ENCODE assay signal across 9 mouse cellular contexts in the genomic region with DNA sequence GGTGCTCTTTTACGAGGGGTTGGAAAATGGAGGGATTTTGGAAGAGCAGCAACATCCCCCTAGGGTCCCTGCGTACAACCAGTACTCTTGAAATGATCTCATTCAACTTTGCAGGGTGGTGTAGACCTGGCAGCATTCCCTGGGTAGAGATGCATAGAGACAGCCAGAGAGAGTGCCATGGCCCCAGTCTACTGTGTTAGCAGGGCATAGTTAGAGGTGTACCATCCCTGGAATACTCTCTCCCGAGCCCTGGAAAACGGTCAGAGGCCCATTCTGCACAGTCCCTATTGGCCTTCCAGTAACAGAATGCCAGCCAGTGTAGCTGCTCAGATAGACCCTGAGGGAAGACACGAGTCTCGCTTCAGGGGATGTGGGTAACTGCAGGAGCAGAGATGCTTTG. TPM values are rescaled to one million over a fixed set of nuclear protein-coding genes. Genes with fewer than 3 reads are reported as not detected.
DNase-seq lines count a peak whose midpoint lies in the region; ATAC-seq and TF ChIP-seq lines count a peak whose summit lies in the region.
"Had no signal": no experiment of that assay in that cellular context is flagged by ENCODE, and none has a peak within 500 bp of the region (broad histone marks: within the 10 kb centered on the region; RNA-seq: fewer than 3 reads in every experiment).

No protein-coding gene starts in this region.

- TF ChIP-seq RAD21 in CH12.LX (IDR thresholded peaks at IDR 0.05; ENCODE audit: low read depth, low read length), result no peak

- TF ChIP-seq CTCF in gastrocnemius, adult 2 months (IDR thresholded peaks at IDR 0.05), result no peak
- no peak for TF ChIP-seq CTCF in CH12.LX (conservative IDR thresholded peaks at IDR 0.05 in 1 of 2, IDR thresholded peaks at IDR 0.05 in 1 of 2; ENCODE audit: low read depth in 2 of 2, low read length in 2 of 2)

- H3K27ac ChIP-seq in gastrocnemius, adult 2 months, result peak overlapping the region; percentile 87
- no peak overlapping the region for H3K27ac ChIP-seq in CH12.LX (ENCODE audit: insufficient read depth, low read depth)
- no peak overlapping the region for H3K27ac ChIP-seq in forebrain, embryonic 15.5 days (replicated peaks)
- H3K27ac ChIP-seq in liver, embryonic 13.5 days, result no peak overlapping the region

- in situ Hi-C loops in CH12.LX (cut with MboI; ENCODE audit: low pct_ligation_motif_present, low pct_unique_long_range_greater_than_20kb, low sequenced_read_pairs), result no loop called here

- no peaks in the 10 kb centered on the region for H3K36me3 ChIP-seq in CH12.LX (replicated peaks in 1 of 2; ENCODE audit: control insufficient read depth in 1 of 2, insufficient read depth in 1 of 2, low read length in 1 of 2)
- H3K36me3 ChIP-seq in forebrain, embryonic 15.5 days, result no peaks in the 10 kb centered on the region
- H3K36me3 ChIP-seq in liver, embryonic 13.5 days, result no peaks in the 10 kb centered on the region

- intact Hi-C loops in gastrocnemius, adult 2 months (cut with DNase I), result no loop called here

- dilution Hi-C loops in CH12.LX (cut with MboI; ENCODE audit: extremely low pct_ligation_motif_present, extremely low pct_unique_long_range_greater_than_20kb, low sequenced_read_pairs), result no loop called here

- WGBS in forebrain, embryonic 15.5 days, result 43% methylated on average over 6 of the region's 6 CpGs
- 56% methylated on average over 6 of the region's 6 CpGs for WGBS in liver, embryonic 13.5 days (ENCODE audit: insufficient replicate concordance)

- H3K4me2 ChIP-seq in CH12.LX (ENCODE audit: insufficient read depth, low read depth, poor library complexity, severe bottlenecking), result peak overlapping the region; percentile 92; the same call in 1 of the 2 replicates
- peak overlapping the region; percentile 81 for H3K4me2 ChIP-seq in forebrain, embryonic 15.5 days (replicated peaks)
- peak overlapping the region; percentile 73 for H3K4me2 ChIP-seq in liver, embryonic 13.5 days

- no peak for TF ChIP-seq EP300 in CH12.LX (IDR thresholded peaks at IDR 0.05; ENCODE audit: low read length)

- H3K4me3 ChIP-seq in gastrocnemius, adult 2 months, result peak overlapping the region; percentile 94
- peak overlapping the region in 2 of 3 experiments; percentile 16 to 66 for H3K4me3 ChIP-seq in CH12.LX (replicated peaks in 1 of 3; ENCODE audit: low read depth in 2 of 3, low read length in 2 of 3, poor library complexity in 1 of 3)
- H3K4me3 ChIP-seq in forebrain, embryonic 15.5 days, result peak overlapping the region; percentile 72
- peak overlapping the region; percentile 61 for H3K4me3 ChIP-seq in liver, embryonic 13.5 days (replicated peaks)

- H3K9ac ChIP-seq in CH12.LX (ENCODE audit: insufficient read depth, low read depth), result no peak overlapping the region
- peak overlapping the region; percentile 68 for H3K9ac ChIP-seq in forebrain, embryonic 15.5 days (replicated peaks)
- no peak overlapping the region for H3K9ac ChIP-seq in liver, embryonic 13.5 days

- no peak for TF ChIP-seq POLR2A in CH12.LX (IDR thresholded peaks at IDR 0.05; ENCODE audit: low read depth, low read length)

- DNase-seq in gastrocnemius, adult 2 months, result no peak
- DNase-seq in gastrocnemius, postnatal 4 days (ENCODE audit: low spot score in 2 of 2), result no peak
- DNase-seq in CH12.LX (ENCODE audit: extremely low read depth), result no peak
- DNase-seq in liver, embryonic 13.5 days, result no peak
- no peak for DNase-seq in spleen, postnatal 14 days (ENCODE audit: low spot score in 2 of 2)
- DNase-seq in thymus, adult 18-20 months, result no peak

- no peaks in the 10 kb centered on the region for H3K27me3 ChIP-seq in CH12.LX (replicated peaks)
- H3K27me3 ChIP-seq in forebrain, embryonic 15.5 days, result no peaks in the 10 kb centered on the region
- peaks cover 45% of the 10 kb centered on the region for H3K27me3 ChIP-seq in liver, embryonic 13.5 days

- no peaks in the 10 kb centered on the region for H3K9me3 ChIP-seq in CH12.LX (replicated peaks; ENCODE audit: low read length)
- no peaks in the 10 kb centered on the region for H3K9me3 ChIP-seq in forebrain, embryonic 15.5 days
- no peaks in the 10 kb centered on the region for H3K9me3 ChIP-seq in liver, embryonic 13.5 days (replicated peaks)

- ATAC-seq in forebrain, embryonic 15.5 days (replicated peaks), result peak; percentile 23; the same call in 1 of the 2 replicates
- no peak for ATAC-seq in liver, embryonic 13.5 days (ENCODE audit: low read depth)
- no peak for ATAC-seq in CD4-positive, CD25-positive, alpha-beta regulatory T cell, adult 4 months

- H3K4me1 ChIP-seq in CH12.LX (ENCODE audit: control insufficient read depth in 1 of 2, insufficient read depth in 2 of 2), result peaks cover 5 to 59% of the 10 kb centered on the region in 2 experiments; a peak in 3 of 4 replicates
- H3K4me1 ChIP-seq in forebrain, embryonic 15.5 days, result peaks cover 19% of the 10 kb centered on the region
- peaks cover 16% of the 10 kb centered on the region for H3K4me1 ChIP-seq in liver, embryonic 13.5 days (replicated peaks)

- H3K79me2 ChIP-seq in CH12.LX (replicated peaks; ENCODE audit: control insufficient read depth, extremely low read depth, insufficient read depth, poor library complexity, severe bottlenecking), result no peaks in the 10 kb centered on the region

TF ChIP-seq in CH12.LX, 34 proteins besides CTCF, POLR2A, EP300 and RAD21:
- no peak for TF ChIP-seq POLR2AphosphoS2 (IDR thresholded peaks at IDR 0.05; ENCODE audit: low read depth, low read length)
- no peak for TF ChIP-seq NELFE (IDR thresholded peaks at IDR 0.05; ENCODE audit: low read depth, low read length)
- no peak for TF ChIP-seq E2F4 (IDR thresholded peaks at IDR 0.05; ENCODE audit: insufficient replicate concordance, low read depth, low read length)
- TF ChIP-seq ZNF384 (IDR thresholded peaks at IDR 0.05; ENCODE audit: low read depth, low read length), result no peak
- TF ChIP-seq MXI1 (IDR thresholded peaks at IDR 0.05; ENCODE audit: low read depth, low read length), result no peak
- no peak for TF ChIP-seq NRF1 (IDR thresholded peaks at IDR 0.05; ENCODE audit: low read depth, low read length)
- TF ChIP-seq BHLHE40 (IDR thresholded peaks at IDR 0.05; ENCODE audit: low read depth, low read length), result no peak
- TF ChIP-seq MAX (IDR thresholded peaks at IDR 0.05; ENCODE audit: low read length), result no peak
- TF ChIP-seq UBTF (IDR thresholded peaks at IDR 0.05; ENCODE audit: low read depth, low read length), result no peak
- no peak for TF ChIP-seq SMC3 (IDR thresholded peaks at IDR 0.05; ENCODE audit: low read depth, low read length)
- no peak for TF ChIP-seq TCF12 (IDR thresholded peaks at IDR 0.05; ENCODE audit: low read depth, low read length)
- TF ChIP-seq KAT2A (IDR thresholded peaks at IDR 0.05; ENCODE audit: insufficient replicate concordance, low read length), result no peak
- no peak for TF ChIP-seq MEF2A (IDR thresholded peaks at IDR 0.05; ENCODE audit: borderline replicate concordance, low read depth, low read length)
- TF ChIP-seq HCFC1 (IDR thresholded peaks at IDR 0.05; ENCODE audit: low read depth, low read length), result no peak

RNA-seq across cellular contexts. Expression of a gene that starts 1.3 kb away (rescaled TPM):
- total RNA-seq in gastrocnemius, adult 2 months (2021), result 1 to 10 TPM; 4.3 to 5.2 TPM
- total RNA-seq in gastrocnemius, postnatal 4 days (2021), result 10 to 100 TPM; 21.7 to 23.2 TPM
- total RNA-seq in CH12.LX (2012; rRNA removed), result 1.4 and 1.5 TPM in 2 replicates
- 2.8 and 3.0 TPM in 2 replicates for total RNA-seq in CH12.LX (2014; rRNA removed)
- 4.5 and 6.0 TPM in 2 replicates for polyA plus RNA-seq in CH12.LX (2012; ENCODE audit: insufficient read length, low read depth)
- 6.7 and 7.5 TPM in 2 replicates for polyA plus RNA-seq in forebrain, embryonic 15.5 days (2015; fragmentation: Nextera tagmentation; extraction: Ambion mirVana)
- 1.9 and 2.1 TPM in 2 replicates for polyA plus RNA-seq in liver, embryonic 13.5 days (2015; fragmentation: Nextera tagmentation; extraction: Ambion mirVana)
- 1 to 10 TPM in 1 of 2 experiments, under 1 TPM in 1; 0.70 to 1.3 TPM for polyA plus RNA-seq in CD4-positive, CD25-positive, alpha-beta regulatory T cell, adult 4 months (2017; shearing (Covaris generic))

RNA-seq across cellular contexts. Expression of a gene that starts 46.9 kb away (rescaled TPM):
- not detected for total RNA-seq in gastrocnemius, adult 2 months (2021)
- total RNA-seq in gastrocnemius, postnatal 4 days (2021), result not detected
- total RNA-seq in CH12.LX (2012; rRNA removed) (not detected in 2 replicates), CH12.LX (2014; rRNA removed) (not detected in 2 replicates)
- polyA plus RNA-seq in CH12.LX (2012; ENCODE audit: insufficient read length, low read depth), result 0.19 TPM in 1 of 2 replicates, not detected in the other
- 0.08 and 0.37 TPM in 2 replicates for polyA plus RNA-seq in forebrain, embryonic 15.5 days (2015; fragmentation: Nextera tagmentation; extraction: Ambion mirVana)
- polyA plus RNA-seq in liver, embryonic 13.5 days (2015; fragmentation: Nextera tagmentation; extraction: Ambion mirVana), result 0.15 TPM in 1 of 2 replicates, not detected in the other
- polyA plus RNA-seq in CD4-positive, CD25-positive, alpha-beta regulatory T cell, adult 4 months (2017; shearing (Covaris generic)), result not detected
- polyA plus RNA-seq: large intestine, adult 2 months had no signal

Comparison
In these comparisons a context has a peak if more than half of its experiments do, and no peak if none do; other contexts are left out.
1. H3K4me3 ChIP-seq: peak in every context shown above with its lines; median percentile 94 in gastrocnemius, adult 2 months; 72 in forebrain, embryonic 15.5 days; 61 in liver, embryonic 13.5 days; 41 in CH12.LX.